Mouse (Mus musculus): ENCODE data around the gene Gstm7.

GRCm38 (mm10) chr3:107900955-107901673 is 30.5 kb downstream of the Gstm7 start:
- TF ChIP-seq EP300 (IDR thresholded peaks at IDR 0.05) (no peak), CTCF (IDR thresholded peaks at IDR 0.05) (no peak)

Measured in lung, postnatal 0 days (tissue).